ENCODE assay signal across 8 mouse cellular contexts in genomic region chr13:23453362-23453862, GRCm38 (mm10). TPM values are rescaled to one million over a fixed set of nuclear protein-coding genes. Genes with fewer than 3 reads are reported as not detected.
DNase-seq lines count a peak whose midpoint lies in the region; ATAC-seq lines count a peak whose summit lies in the region.

No protein-coding gene starts in this region.

- intact Hi-C loops in heart, postnatal 14 days (cut with DNase I): loop anchor here (2.0 to 5.0 kb wide), 2 partner anchors 63 to 1431 kb away; no protein-coding TSS in a partner anchor

- peak; percentile 77 for DNase-seq in ES-CJ7 (ENCODE audit: low read depth, low spot score)
- peak; percentile 72 for DNase-seq in cerebellum, adult 11 months
- peak; percentile 74 to 75 for DNase-seq in heart, postnatal 14 days
- peak; percentile 78 to 92 for DNase-seq in layer of hippocampus, adult 18-20 months (ENCODE audit: low spot score in 2 of 2)
- peak; percentile 63 for DNase-seq in ovary, adult 18-20 months (ENCODE audit: low spot score)
- DNase-seq in thymus, postnatal 10 days (ENCODE audit: low spot score in 2 of 2): peak; percentile 54 to 81

- peak overlapping the region; percentile 69 for H3K9ac ChIP-seq in forebrain, embryonic 15.5 days (replicated peaks)
- peak overlapping the region; percentile 79 for H3K9ac ChIP-seq in lung, embryonic 16.5 days (ENCODE audit: low read length)

- under 1% methylated on average over 25 of the region's 25 CpGs for WGBS in forebrain, embryonic 15.5 days
- WGBS in lung, embryonic 16.5 days: under 1% methylated on average over 25 of the region's 25 CpGs

- no peaks in the 10 kb centered on the region for H3K36me3 ChIP-seq in forebrain, embryonic 15.5 days
- H3K36me3 ChIP-seq in lung, embryonic 16.5 days (ENCODE audit: control insufficient read depth, insufficient read depth, low read length): no peaks in the 10 kb centered on the region

- peak; percentile 86 for ATAC-seq in forebrain, embryonic 15.5 days (replicated peaks)
- peak; percentile 90 for ATAC-seq in lung, embryonic 16.5 days (ENCODE audit: low read depth)

- peak overlapping the region; percentile 88 for H3K27ac ChIP-seq in forebrain, embryonic 15.5 days (replicated peaks)
- peak overlapping the region; percentile 94 for H3K27ac ChIP-seq in lung, embryonic 16.5 days (ENCODE audit: low read length)

- peaks cover 5% of the 10 kb centered on the region; the same call in 1 of the 2 replicates for H3K4me1 ChIP-seq in forebrain, embryonic 15.5 days
- H3K4me1 ChIP-seq in lung, embryonic 16.5 days (replicated peaks; ENCODE audit: control insufficient read depth, insufficient read depth, low read length): no peaks in the 10 kb centered on the region

- no peaks in the 10 kb centered on the region for H3K9me3 ChIP-seq in forebrain, embryonic 15.5 days
- no peaks in the 10 kb centered on the region for H3K9me3 ChIP-seq in lung, embryonic 16.5 days (ENCODE audit: control insufficient read depth, low read length)

- peak overlapping the region; percentile 75 for H3K4me3 ChIP-seq in forebrain, embryonic 15.5 days
- peak overlapping the region; percentile 73 for H3K4me3 ChIP-seq in lung, embryonic 16.5 days (ENCODE audit: low read length)

- H3K27me3 ChIP-seq in forebrain, embryonic 15.5 days: no peaks in the 10 kb centered on the region
- H3K27me3 ChIP-seq in lung, embryonic 16.5 days (ENCODE audit: control insufficient read depth, insufficient read depth, low read depth, low read length): no peaks in the 10 kb centered on the region

- H3K4me2 ChIP-seq in forebrain, embryonic 15.5 days (replicated peaks): peak overlapping the region; percentile 54
- peak overlapping the region; percentile 59 for H3K4me2 ChIP-seq in lung, embryonic 16.5 days (ENCODE audit: low read depth, low read length)

RNA-seq across cellular contexts. Expression of gene Btn1a1, which starts 12.3 kb away (rescaled TPM):
- polyA plus RNA-seq in forebrain, embryonic 15.5 days (2015; fragmentation: Nextera tagmentation; extraction: Ambion mirVana): 0.05 and 0.08 TPM in 2 replicates
- total RNA-seq in heart, postnatal 14 days (2021): not detected
- not detected for total RNA-seq in layer of hippocampus, adult 18-20 months (2021)
- polyA plus RNA-seq in lung, embryonic 16.5 days (2015; fragmentation: Nextera tagmentation; extraction: Ambion mirVana): 0.06 and 0.10 TPM in 2 replicates

RNA-seq across cellular contexts. Expression of gene Abt1, which starts 29.7 kb away (rescaled TPM):
- polyA plus RNA-seq in forebrain, embryonic 15.5 days (2015; fragmentation: Nextera tagmentation; extraction: Ambion mirVana): 13.0 and 13.2 TPM in 2 replicates
- 1 to 10 TPM; 4.5 to 5.0 TPM for total RNA-seq in heart, postnatal 14 days (2021)
- total RNA-seq in layer of hippocampus, adult 18-20 months (2021): 1 to 10 TPM; 8.8 to 9.5 TPM
- polyA plus RNA-seq in lung, embryonic 16.5 days (2015; fragmentation: Nextera tagmentation; extraction: Ambion mirVana): 11.8 and 12.3 TPM in 2 replicates

RNA-seq across cellular contexts. Expression of gene Btn2a2, which starts 35.2 kb away (rescaled TPM):
- 0.11 TPM in 1 of 2 replicates, not detected in the other for polyA plus RNA-seq in forebrain, embryonic 15.5 days (2015; fragmentation: Nextera tagmentation; extraction: Ambion mirVana)
- total RNA-seq in heart, postnatal 14 days (2021): not detected
- 1 to 10 TPM in 1 of 2 experiments, under 1 TPM in 1; 0.91 to 1.4 TPM for total RNA-seq in layer of hippocampus, adult 18-20 months (2021)
- polyA plus RNA-seq in lung, embryonic 16.5 days (2015; fragmentation: Nextera tagmentation; extraction: Ambion mirVana): 0.20 and 0.28 TPM in 2 replicates

Comparison
In these comparisons a context has a peak if more than half of its experiments do, and no peak if none do; other contexts are left out.
1. Peak in every context shown above with its lines: DNase-seq, ATAC-seq, H3K4me3 ChIP-seq and H3K27ac ChIP-seq.